8 mouse cellular contexts compared by ENCODE assay signal in the genomic region with DNA sequence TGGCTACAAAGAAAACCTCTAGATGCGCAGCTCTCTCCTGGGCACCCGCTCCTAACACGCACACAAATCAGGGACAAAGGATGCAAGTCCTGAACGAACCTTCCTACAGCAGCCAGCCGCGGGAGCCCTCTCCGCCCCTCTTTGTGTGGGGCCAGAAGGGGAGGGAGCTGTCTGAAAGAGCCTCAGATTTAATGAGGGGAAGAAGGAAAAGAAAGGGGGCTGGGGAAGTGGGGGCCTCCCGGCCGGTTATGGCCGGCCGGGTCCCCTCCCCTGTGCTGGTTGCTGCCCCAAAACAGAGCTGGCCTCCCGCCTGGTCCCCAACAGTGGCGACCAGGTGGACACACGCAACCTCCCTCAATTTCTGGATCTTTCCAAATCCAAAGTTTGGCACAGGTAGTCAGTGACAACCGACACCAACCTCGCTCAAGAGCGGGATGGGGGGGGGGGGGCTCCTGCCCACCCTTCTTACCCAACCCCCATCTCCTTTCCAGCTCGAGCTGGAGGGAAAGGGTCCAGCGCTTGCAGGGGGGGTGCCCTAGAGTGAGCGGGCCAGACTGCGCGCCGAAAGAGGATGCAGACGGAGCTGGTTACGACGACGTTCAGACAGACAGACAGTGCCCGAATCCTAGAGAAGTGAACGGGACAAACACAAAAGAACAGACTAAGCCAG. TPM values are rescaled to one million over a fixed set of nuclear protein-coding genes. Genes with fewer than 3 reads are reported as not detected.
DNase-seq lines count a peak whose midpoint lies in the region; ATAC-seq lines count a peak whose summit lies in the region.

No protein-coding gene starts in this region.

- under 1% methylated on average over 27 of the region's 29 CpGs for WGBS in forebrain, embryonic 15.5 days

- H3K4me1 ChIP-seq in forebrain, embryonic 15.5 days, result peaks cover 39% of the 10 kb centered on the region

- H3K4me3 ChIP-seq in forebrain, embryonic 15.5 days, result peak overlapping the region; percentile 94

- H3K9ac ChIP-seq in forebrain, embryonic 15.5 days (replicated peaks), result peak overlapping the region; percentile 99

- ATAC-seq in forebrain, embryonic 15.5 days (replicated peaks), result peak; percentile 87

- no peaks in the 10 kb centered on the region for H3K36me3 ChIP-seq in forebrain, embryonic 15.5 days

- intact Hi-C loops in left cerebral cortex, postnatal 4 days (cut with DNase I), result no loop called here

- H3K27me3 ChIP-seq in forebrain, embryonic 15.5 days, result no peaks in the 10 kb centered on the region

- H3K4me2 ChIP-seq in forebrain, embryonic 15.5 days (replicated peaks), result peak overlapping the region; percentile 70

- no peaks in the 10 kb centered on the region for H3K9me3 ChIP-seq in forebrain, embryonic 15.5 days

- H3K27ac ChIP-seq in forebrain, embryonic 15.5 days (replicated peaks), result peak overlapping the region; percentile 98

- peak; percentile 75 for DNase-seq in left cerebral cortex, postnatal 4 days
- DNase-seq in left cerebral cortex, adult 18-20 months (ENCODE audit: low spot score in 2 of 2), result no peak
- peak; percentile 68 to 75 for DNase-seq in cerebellum, adult 18-20 months
- peak; percentile 78 for DNase-seq in mesoderm, embryonic 11.5 days (ENCODE audit: low read depth, low spot score)
- DNase-seq in spleen, postnatal 10 days (ENCODE audit: low spot score in 2 of 2), result no peak
- DNase-seq in right cerebral cortex, postnatal 36 days (ENCODE audit: low spot score in 2 of 2), result no peak
- DNase-seq in adrenal gland, adult (ENCODE audit: inconsistent age in 2 of 2, low spot score in 1 of 2), result no peak

RNA-seq across cellular contexts. Expression of a gene that starts 4.5 kb away (rescaled TPM):
- total RNA-seq in left cerebral cortex, postnatal 4 days (2021), result 1 to 10 TPM; 8.5 to 9.2 TPM
- total RNA-seq in left cerebral cortex, adult 18-20 months (2021), result 10 to 100 TPM; 11.5 to 12.8 TPM
- polyA plus RNA-seq in forebrain, embryonic 15.5 days (2015; fragmentation: Nextera tagmentation; extraction: Ambion mirVana), result 87.4 and 97.3 TPM in 2 replicates

RNA-seq across cellular contexts. Expression of a gene that starts 33.9 kb away (rescaled TPM):
- 100 to 1,000 TPM; 192 to 199 TPM for total RNA-seq in left cerebral cortex, postnatal 4 days (2021)
- total RNA-seq in left cerebral cortex, adult 18-20 months (2021), result 100 to 1,000 TPM; 135 to 150 TPM
- polyA plus RNA-seq in forebrain, embryonic 15.5 days (2015; fragmentation: Nextera tagmentation; extraction: Ambion mirVana), result 95.6 and 102 TPM in 2 replicates

RNA-seq across cellular contexts. Expression of a gene that starts 34.0 kb away (rescaled TPM):
- 1 to 10 TPM; 1.0 to 1.7 TPM for total RNA-seq in left cerebral cortex, postnatal 4 days (2021)
- total RNA-seq in left cerebral cortex, adult 18-20 months (2021), result under 1 TPM in 1 of 2 experiments, not detected in 1; 0.75 TPM
- polyA plus RNA-seq in forebrain, embryonic 15.5 days (2015; fragmentation: Nextera tagmentation; extraction: Ambion mirVana), result 0.55 and 1.1 TPM in 2 replicates

RNA-seq across cellular contexts. Expression of a gene that starts 52.3 kb away (rescaled TPM):
- total RNA-seq in left cerebral cortex, postnatal 4 days (2021), result not detected
- total RNA-seq in left cerebral cortex, adult 18-20 months (2021), result not detected
- polyA plus RNA-seq in forebrain, embryonic 15.5 days (2015; fragmentation: Nextera tagmentation; extraction: Ambion mirVana), result 0.15 and 0.34 TPM in 2 replicates

Comparison
In these comparisons a context has a peak if more than half of its experiments do, and no peak if none do; other contexts are left out.
1. DNase-seq: peak in left cerebral cortex, postnatal 4 days (single experiment), cerebellum, adult 18-20 months (2 of 2) and mesoderm, embryonic 11.5 days (single experiment); none in left cerebral cortex, adult 18-20 months (0 of 2), spleen, postnatal 10 days (0 of 2), right cerebral cortex, postnatal 36 days (0 of 2) and adrenal gland, adult (0 of 2).